Mouse (Mus musculus): ENCODE results near the gene Armc9.
A peak's percentile ranks its signal among the peaks of the same experiment; 100 is the strongest.

Armc9 gene

GRCm38 (mm10) chr1:86281781-86282536, 127.4 kb downstream of the Armc9 start:
- DNase-seq (ENCODE audit: low spot score in 2 of 2), result no peak

GRCm38 (mm10) chr1:86284101-86284500, 129.5 kb downstream of the Armc9 start:
- DNase-seq (ENCODE audit: low spot score in 2 of 2), result no peak

- no peak for DNase-seq (ENCODE audit: low spot score in 2 of 2)
These were observed 130.7 kb downstream of the Armc9 start for GRCm38 (mm10) chr1:86285295-86285694.

- no peak for DNase-seq (ENCODE audit: low spot score in 2 of 2)
These were observed 132.9 kb downstream of the Armc9 start for GRCm38 (mm10) chr1:86287473-86287872.

GRCm38 (mm10) chr1:86290452-86290851, 135.9 kb downstream of the Armc9 start:
- no peak for DNase-seq (ENCODE audit: low spot score in 2 of 2)

- DNase-seq (ENCODE audit: low spot score in 2 of 2), result no peak
These were observed 138.5 kb downstream of the Armc9 start for GRCm38 (mm10) chr1:86293091-86293490.

GRCm38 (mm10) chr1:86293868-86294267, 139.3 kb downstream of the Armc9 start:
- DNase-seq (ENCODE audit: low spot score in 2 of 2), result no peak

GRCm38 (mm10) chr1:86294472-86294871, 139.9 kb downstream of the Armc9 start:
- no peak for DNase-seq (ENCODE audit: low spot score in 2 of 2)

- DNase-seq (ENCODE audit: low spot score in 2 of 2), result no peak
These were observed 145.5 kb downstream of the Armc9 start for GRCm38 (mm10) chr1:86300093-86300492.

GRCm38 (mm10) chr1:86300731-86301130, 146.2 kb downstream of the Armc9 start:
- peak in 1 of 2 experiments; percentile 14 for DNase-seq (ENCODE audit: low spot score in 2 of 2)

- DNase-seq (ENCODE audit: low spot score in 2 of 2), result peak; percentile 43 to 46
These were observed 146.9 kb downstream of the Armc9 start for GRCm38 (mm10) chr1:86301221-86302091.

- no peak for DNase-seq (ENCODE audit: low spot score in 2 of 2)
These were observed 148.0 kb downstream of the Armc9 start, which contains the start of gene B3gnt7 for GRCm38 (mm10) chr1:86302532-86302931. TSS of gene B3gnt7 (plus strand) at chr1:86302832.

- DNase-seq (ENCODE audit: low spot score in 2 of 2), result peak in 1 of 2 experiments; percentile 22
These were observed 148.7 kb downstream of the Armc9 start for GRCm38 (mm10) chr1:86303063-86303872.

- no peak for DNase-seq (ENCODE audit: low spot score in 2 of 2)
These were observed 149.3 kb downstream of the Armc9 start for GRCm38 (mm10) chr1:86303873-86304250.

- no peak for DNase-seq (ENCODE audit: low spot score in 2 of 2)
These were observed 152.1 kb downstream of the Armc9 start for GRCm38 (mm10) chr1:86306686-86307085.

GRCm38 (mm10) chr1:86307177-86307762, 152.7 kb downstream of the Armc9 start:
- no peak for DNase-seq (ENCODE audit: low spot score in 2 of 2)

GRCm38 (mm10) chr1:86307871-86308641, 153.5 kb downstream of the Armc9 start:
- DNase-seq (ENCODE audit: low spot score in 2 of 2), result no peak

- no peak for DNase-seq (ENCODE audit: low spot score in 2 of 2)
These were observed 154.8 kb downstream of the Armc9 start for GRCm38 (mm10) chr1:86309270-86309833.

- DNase-seq (ENCODE audit: low spot score in 2 of 2), result no peak
These were observed 156.1 kb downstream of the Armc9 start for GRCm38 (mm10) chr1:86310536-86311310.
